Comparison of ENCODE assay signal across 8 mouse cellular contexts in genomic region chr13:54446686-54447495, GRCm38 (mm10). TPM values are rescaled to one million over a fixed set of nuclear protein-coding genes. Genes with fewer than 3 reads are reported as not detected.
DNase-seq lines count a peak whose midpoint lies in the region; ATAC-seq and TF ChIP-seq lines count a peak whose summit lies in the region.

No protein-coding gene starts in this region.

- H3K4me3 ChIP-seq in forebrain, embryonic 11.5 days (ENCODE audit: low read depth, low read length): no peak overlapping the region
- H3K4me3 ChIP-seq in heart, embryonic 16.5 days (ENCODE audit: low read length): no peak overlapping the region
- H3K4me3 ChIP-seq in liver, embryonic 14.5 days (ENCODE audit: insufficient read depth in 1 of 2, low read depth in 2 of 2, low read length in 2 of 2): no peak overlapping the region
- no peak overlapping the region for H3K4me3 ChIP-seq in neural tube, embryonic 12.5 days
- H3K4me3 ChIP-seq in stomach, postnatal 0 days (ENCODE audit: low read depth, low read length): no peak overlapping the region

- no peaks in the 10 kb centered on the region for H3K9me3 ChIP-seq in forebrain, embryonic 11.5 days (ENCODE audit: control insufficient read depth, low read length)
- no peaks in the 10 kb centered on the region for H3K9me3 ChIP-seq in heart, embryonic 16.5 days (replicated peaks; ENCODE audit: control insufficient read depth, low read length)
- H3K9me3 ChIP-seq in liver, embryonic 14.5 days (ENCODE audit: control insufficient read depth, low read length): no peaks in the 10 kb centered on the region
- no peaks in the 10 kb centered on the region for H3K9me3 ChIP-seq in neural tube, embryonic 12.5 days
- no peaks in the 10 kb centered on the region for H3K9me3 ChIP-seq in stomach, postnatal 0 days (ENCODE audit: control insufficient read depth, low read length)

- no peak for TF ChIP-seq EP300 in liver, embryonic 14.5 days (IDR thresholded peaks at IDR 0.05; ENCODE audit: low read depth)
- TF ChIP-seq EP300 in stomach, postnatal 0 days (optimal IDR thresholded peaks at IDR 0.05): no peak

- H3K27me3 ChIP-seq in forebrain, embryonic 11.5 days (ENCODE audit: control insufficient read depth, insufficient read depth, low read length): no peaks in the 10 kb centered on the region
- 0 out of 2 replicates have a peak, but pooled peaks cover 3% of the 10 kb centered on the region for H3K27me3 ChIP-seq in heart, embryonic 16.5 days (ENCODE audit: control insufficient read depth, insufficient read depth, low read length)
- no peaks in the 10 kb centered on the region; the same call in none of the 2 replicates for H3K27me3 ChIP-seq in liver, embryonic 14.5 days (ENCODE audit: control insufficient read depth, insufficient read depth, low read length)
- H3K27me3 ChIP-seq in neural tube, embryonic 12.5 days (replicated peaks): peaks cover 5% of the 10 kb centered on the region; the same call in 1 of the 2 replicates
- no peaks in the 10 kb centered on the region for H3K27me3 ChIP-seq in stomach, postnatal 0 days (ENCODE audit: control insufficient read depth, insufficient read depth, low read length)

- no peak overlapping the region for H3K4me2 ChIP-seq in forebrain, embryonic 11.5 days (ENCODE audit: low read depth, low read length, severe bottlenecking)
- H3K4me2 ChIP-seq in heart, embryonic 16.5 days (ENCODE audit: low read depth, low read length): peak overlapping the region; percentile 14; the same call in 1 of the 2 replicates
- H3K4me2 ChIP-seq in liver, embryonic 14.5 days (ENCODE audit: low read depth): no peak overlapping the region
- H3K4me2 ChIP-seq in neural tube, embryonic 12.5 days (replicated peaks): peak overlapping the region; percentile 27; the same call in 1 of the 2 replicates
- H3K4me2 ChIP-seq in stomach, postnatal 0 days (replicated peaks; ENCODE audit: low read depth): no peak overlapping the region

- peak; percentile 99 for TF ChIP-seq CTCF in liver, embryonic 14.5 days (IDR thresholded peaks at IDR 0.05; ENCODE audit: low read depth)
- TF ChIP-seq CTCF in stomach, postnatal 0 days (IDR thresholded peaks at IDR 0.05; ENCODE audit: low read depth): peak; percentile 99

- no peak overlapping the region for H3K9ac ChIP-seq in forebrain, embryonic 11.5 days (ENCODE audit: low read length)
- no peak overlapping the region for H3K9ac ChIP-seq in heart, embryonic 16.5 days (ENCODE audit: low read length)
- no peak overlapping the region for H3K9ac ChIP-seq in liver, embryonic 14.5 days (replicated peaks)
- no peak overlapping the region for H3K9ac ChIP-seq in neural tube, embryonic 12.5 days
- no peak overlapping the region for H3K9ac ChIP-seq in stomach, postnatal 0 days (ENCODE audit: low read length)

- H3K36me3 ChIP-seq in forebrain, embryonic 11.5 days (ENCODE audit: control insufficient read depth, insufficient read depth, low read length): no peaks in the 10 kb centered on the region
- H3K36me3 ChIP-seq in heart, embryonic 16.5 days (ENCODE audit: control insufficient read depth, insufficient read depth): no peaks in the 10 kb centered on the region
- no peaks in the 10 kb centered on the region for H3K36me3 ChIP-seq in liver, embryonic 14.5 days (replicated peaks; ENCODE audit: control insufficient read depth, insufficient read depth, low read depth)
- H3K36me3 ChIP-seq in neural tube, embryonic 12.5 days: no peaks in the 10 kb centered on the region
- no peaks in the 10 kb centered on the region for H3K36me3 ChIP-seq in stomach, postnatal 0 days (ENCODE audit: control insufficient read depth, insufficient read depth, low read length)

- peaks cover 3% of the 10 kb centered on the region; the same call in 1 of the 2 replicates for H3K4me1 ChIP-seq in forebrain, embryonic 11.5 days (replicated peaks; ENCODE audit: control insufficient read depth, insufficient read depth, low read length)
- H3K4me1 ChIP-seq in heart, embryonic 16.5 days (ENCODE audit: control insufficient read depth, insufficient read depth, low read length): no peaks in the 10 kb centered on the region
- peaks cover 0 to 2% of the 10 kb centered on the region in 2 experiments; a peak in 1 of 4 replicates for H3K4me1 ChIP-seq in liver, embryonic 14.5 days (replicated peaks; ENCODE audit: control insufficient read depth in 2 of 2, insufficient read depth in 2 of 2, low read length in 1 of 2)
- peaks cover 7% of the 10 kb centered on the region; the same call in 1 of the 2 replicates for H3K4me1 ChIP-seq in neural tube, embryonic 12.5 days
- no peaks in the 10 kb centered on the region for H3K4me1 ChIP-seq in stomach, postnatal 0 days (replicated peaks; ENCODE audit: control insufficient read depth, insufficient read depth)

- peak; percentile 56 for ATAC-seq in forebrain, embryonic 11.5 days (replicated peaks; ENCODE audit: low FRiP score)
- ATAC-seq in heart, embryonic 16.5 days (replicated peaks; ENCODE audit: extremely low read depth, insufficient read depth, low FRiP score): peak; percentile 73; the same call in 1 of the 2 replicates
- ATAC-seq in liver, embryonic 14.5 days (ENCODE audit: insufficient read depth): 0 out of 2 replicates have a peak, but pooled peaks have one; percentile 37
- peak; percentile 66 for ATAC-seq in neural tube, embryonic 12.5 days (ENCODE audit: low FRiP score, low read depth)
- peak; percentile 62 for ATAC-seq in stomach, postnatal 0 days (ENCODE audit: low FRiP score, low TSS enrichment)

- no peak overlapping the region for H3K27ac ChIP-seq in forebrain, embryonic 11.5 days (ENCODE audit: low read depth, low read length)
- H3K27ac ChIP-seq in heart, embryonic 16.5 days (ENCODE audit: low read length): no peak overlapping the region
- no peak overlapping the region for H3K27ac ChIP-seq in liver, embryonic 14.5 days
- H3K27ac ChIP-seq in neural tube, embryonic 12.5 days: no peak overlapping the region
- H3K27ac ChIP-seq in stomach, postnatal 0 days (replicated peaks): no peak overlapping the region

- peak; percentile 52 to 72 for DNase-seq in CD8-positive naive resting alpha-beta T cell, adult 2 months (ENCODE audit: low read depth in 2 of 2, low spot score in 2 of 2)
- peak; percentile 57 for DNase-seq in c-Kit-positive CD71-negative TER-119-negative erythroid progenitor cells, embryonic 14.5 days (ENCODE audit: low read depth)
- peak; percentile 92 for DNase-seq in forebrain, embryonic 11.5 days (ENCODE audit: low spot score)
- DNase-seq in kidney, postnatal 25 days: peak; percentile 78 to 88
- DNase-seq in liver, embryonic 14.5 days (ENCODE audit: low read depth in 3 of 3, low spot score in 3 of 3): peak in 2 of 3 experiments; percentile 31 to 40
- DNase-seq in stomach, postnatal 0 days (ENCODE audit: low spot score): peak; percentile 84

- WGBS in forebrain, embryonic 11.5 days: 21% methylated on average over 19 of the region's 19 CpGs
- 29% methylated on average over 19 of the region's 19 CpGs for whole genome bisulfite sequencing in heart, embryonic 16.5 days
- 30% methylated on average over 19 of the region's 19 CpGs for WGBS in liver, embryonic 14.5 days (ENCODE audit: insufficient replicate concordance)
- WGBS in neural tube, embryonic 12.5 days: 29% methylated on average over 19 of the region's 19 CpGs
- 19% methylated on average over 19 of the region's 19 CpGs for WGBS in stomach, postnatal 0 days

RNA-seq across cellular contexts. Expression of gene Thoc3, which starts 21.8 kb away (rescaled TPM):
- 146 and 152 TPM in 2 replicates for polyA plus RNA-seq in forebrain, embryonic 11.5 days (2014; fragmentation: Nextera tagmentation; extraction: Ambion mirVana)
- polyA plus RNA-seq in heart, embryonic 16.5 days (2015; fragmentation: Nextera tagmentation; extraction: Ambion mirVana): 71.0 and 85.4 TPM in 2 replicates
- polyA plus RNA-seq in liver, embryonic 14.5 days (2012; rRNA removed): 15.7 and 21.3 TPM in 2 replicates
- 46.6 and 48.4 TPM in 2 replicates for polyA plus RNA-seq in liver, embryonic 14.5 days (2014; fragmentation: Nextera tagmentation; extraction: Ambion mirVana)
- 119 and 136 TPM in 2 replicates for polyA plus RNA-seq in neural tube, embryonic 12.5 days (2016; fragmentation: Nextera tagmentation; extraction: Ambion mirVana)
- polyA plus RNA-seq in stomach, postnatal 0 days (2015; fragmentation: Nextera tagmentation; extraction: Ambion mirVana): 50.0 and 52.4 TPM in 2 replicates

RNA-seq across cellular contexts. Expression of gene Simc1, which starts 56.7 kb away (rescaled TPM):
- 18.6 and 20.3 TPM in 2 replicates for polyA plus RNA-seq in forebrain, embryonic 11.5 days (2014; fragmentation: Nextera tagmentation; extraction: Ambion mirVana)
- polyA plus RNA-seq in heart, embryonic 16.5 days (2015; fragmentation: Nextera tagmentation; extraction: Ambion mirVana): 4.4 and 5.1 TPM in 2 replicates
- polyA plus RNA-seq in liver, embryonic 14.5 days (2012; rRNA removed): 2.5 and 2.8 TPM in 2 replicates
- 1.5 and 2.0 TPM in 2 replicates for polyA plus RNA-seq in liver, embryonic 14.5 days (2014; fragmentation: Nextera tagmentation; extraction: Ambion mirVana)
- polyA plus RNA-seq in neural tube, embryonic 12.5 days (2016; fragmentation: Nextera tagmentation; extraction: Ambion mirVana): 18.2 and 20.3 TPM in 2 replicates
- 2.6 and 2.8 TPM in 2 replicates for polyA plus RNA-seq in stomach, postnatal 0 days (2015; fragmentation: Nextera tagmentation; extraction: Ambion mirVana)

Comparison
In these comparisons a context has a peak if more than half of its experiments do, and no peak if none do; other contexts are left out.
1. DNase-seq: peak in every context shown above with its lines; median percentile 92 in forebrain, embryonic 11.5 days; 84 in stomach, postnatal 0 days; 83 in kidney, postnatal 25 days; 62 in CD8-positive naive resting alpha-beta T cell, adult 2 months; 57 in c-Kit-positive CD71-negative TER-119-negative erythroid progenitor cells, embryonic 14.5 days; 36 in liver, embryonic 14.5 days.
2. H3K4me2 ChIP-seq: peak in heart, embryonic 16.5 days (single experiment) and neural tube, embryonic 12.5 days (single experiment); none in forebrain, embryonic 11.5 days (single experiment), liver, embryonic 14.5 days (single experiment) and stomach, postnatal 0 days (single experiment).
3. Peak in every context shown above with its lines, with median percentiles within 50 percentile points of each other: ATAC-seq.